24 mouse cellular contexts compared by ENCODE assay signal in the genomic region with DNA sequence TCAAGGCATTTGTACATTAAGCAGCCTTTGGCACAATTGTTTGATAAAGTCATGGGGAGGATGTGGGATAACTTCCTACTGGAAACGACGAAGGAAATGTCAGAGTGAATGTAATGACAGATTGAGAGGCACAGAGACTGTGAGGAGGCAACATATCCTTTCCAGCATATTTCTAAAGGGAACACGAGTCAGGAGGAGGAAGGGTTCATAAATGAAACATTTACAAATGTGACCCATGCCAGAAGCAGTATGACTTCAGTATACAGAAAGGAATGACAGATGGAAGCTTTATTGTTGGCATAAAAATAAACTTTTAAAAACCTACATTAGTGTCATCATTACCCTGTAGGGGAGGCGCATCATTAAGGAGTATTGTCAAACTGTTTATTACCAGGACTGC.
DNase-seq lines count a peak whose midpoint lies in the region; ATAC-seq lines count a peak whose summit lies in the region.
"Had no signal": no experiment of that assay in that cellular context is flagged by ENCODE, and none has a peak within 500 bp of the region (broad histone marks: within the 10 kb centered on the region; RNA-seq: fewer than 3 reads in every experiment).

No protein-coding gene starts in this region.

- WGBS in forebrain, embryonic 15.5 days: 52% methylated on average over 4 of the region's 4 CpGs
- 87% methylated on average over 4 of the region's 4 CpGs for WGBS in forebrain, embryonic 10.5 days
- 59% methylated on average over 4 of the region's 4 CpGs for WGBS in heart, embryonic 11.5 days (ENCODE audit: insufficient replicate concordance)

- no peak for DNase-seq in forebrain, embryonic 10.5 days (ENCODE audit: extremely low spot score, low spot score)
- peak; percentile 11 for DNase-seq in layer of hippocampus, adult 9-11 months
- DNase-seq in layer of hippocampus, postnatal 10 days (ENCODE audit: low spot score in 2 of 2): no peak
- peak; percentile 20 for DNase-seq in brain, embryonic 18.5 days (ENCODE audit: low read depth, low spot score)
- DNase-seq: adrenal gland, adult 2 months; adrenal gland, postnatal 14 days; cerebellum, adult 11 months; cerebellum, adult 2 months; cerebellum, adult 9-11 months; cerebellum, postnatal 25 days; gastrocnemius, postnatal 25 days; heart, adult 18-20 months; heart, postnatal 14 days; heart, postnatal 4 days; kidney, adult 2 months had no signal

- H3K36me3 ChIP-seq in forebrain, embryonic 15.5 days: no peaks in the 10 kb centered on the region
- H3K36me3 ChIP-seq in forebrain, embryonic 10.5 days (replicated peaks): no peaks in the 10 kb centered on the region
- no peaks in the 10 kb centered on the region for H3K36me3 ChIP-seq in heart, embryonic 11.5 days (ENCODE audit: control insufficient read depth, insufficient read depth, low read length)
- H3K36me3 ChIP-seq: embryonic facial prominence, embryonic 12.5 days; embryonic facial prominence, embryonic 15.5 days; heart, embryonic 13.5 days; hindbrain, embryonic 15.5 days had no signal

- no peaks in the 10 kb centered on the region for H3K27me3 ChIP-seq in forebrain, embryonic 15.5 days
- H3K27me3 ChIP-seq in forebrain, embryonic 10.5 days (ENCODE audit: poor library complexity, severe bottlenecking): no peaks in the 10 kb centered on the region
- H3K27me3 ChIP-seq in heart, embryonic 11.5 days (ENCODE audit: control insufficient read depth, insufficient read depth, low read length): no peaks in the 10 kb centered on the region
- H3K27me3 ChIP-seq: embryonic facial prominence, embryonic 12.5 days; embryonic facial prominence, embryonic 15.5 days; heart, embryonic 13.5 days; hindbrain, embryonic 15.5 days had no signal

- H3K4me2 ChIP-seq in forebrain, embryonic 15.5 days (replicated peaks): no peak overlapping the region
- H3K4me2 ChIP-seq in heart, embryonic 11.5 days: no peak overlapping the region
- H3K4me2 ChIP-seq: embryonic facial prominence, embryonic 12.5 days; embryonic facial prominence, embryonic 15.5 days; heart, embryonic 13.5 days; hindbrain, embryonic 15.5 days had no signal

- H3K9ac ChIP-seq in forebrain, embryonic 15.5 days (replicated peaks): no peak overlapping the region
- H3K9ac ChIP-seq in heart, embryonic 11.5 days (ENCODE audit: low read depth, low read length): no peak overlapping the region
- H3K9ac ChIP-seq: embryonic facial prominence, embryonic 12.5 days; embryonic facial prominence, embryonic 15.5 days; heart, embryonic 13.5 days; hindbrain, embryonic 15.5 days had no signal

- no peaks in the 10 kb centered on the region for H3K9me3 ChIP-seq in forebrain, embryonic 15.5 days
- no peaks in the 10 kb centered on the region for H3K9me3 ChIP-seq in forebrain, embryonic 10.5 days
- H3K9me3 ChIP-seq in heart, embryonic 11.5 days (replicated peaks; ENCODE audit: control insufficient read depth, low read length): no peaks in the 10 kb centered on the region
- H3K9me3 ChIP-seq: embryonic facial prominence, embryonic 12.5 days; embryonic facial prominence, embryonic 15.5 days; heart, embryonic 13.5 days; hindbrain, embryonic 15.5 days had no signal

- H3K4me3 ChIP-seq in forebrain, embryonic 15.5 days: no peak overlapping the region
- no peak overlapping the region for H3K4me3 ChIP-seq in forebrain, embryonic 10.5 days
- no peak overlapping the region for H3K4me3 ChIP-seq in heart, embryonic 11.5 days (ENCODE audit: low read depth, low read length)
- H3K4me3 ChIP-seq: embryonic facial prominence, embryonic 12.5 days; embryonic facial prominence, embryonic 15.5 days; heart, embryonic 13.5 days; hindbrain, embryonic 15.5 days had no signal

- H3K27ac ChIP-seq in forebrain, embryonic 15.5 days (replicated peaks): no peak overlapping the region
- no peak overlapping the region for H3K27ac ChIP-seq in forebrain, embryonic 10.5 days
- no peak overlapping the region for H3K27ac ChIP-seq in heart, embryonic 11.5 days (ENCODE audit: low read depth, low read length)
- H3K27ac ChIP-seq: embryonic facial prominence, embryonic 12.5 days; embryonic facial prominence, embryonic 15.5 days; heart, embryonic 13.5 days; hindbrain, embryonic 15.5 days had no signal

- peak; percentile 67 for ATAC-seq in forebrain, embryonic 15.5 days (replicated peaks)
- ATAC-seq in frontal cortex, adult (ENCODE audit: low TSS enrichment): no peak
- no peak for ATAC-seq in heart, embryonic 11.5 days (replicated peaks; ENCODE audit: insufficient number of reproducible peaks, low FRiP score, low TSS enrichment)
- ATAC-seq: CD4-positive, CD25-positive, alpha-beta regulatory T cell, adult 4 months; intestine, postnatal 0 days had no signal

- no peaks in the 10 kb centered on the region for H3K4me1 ChIP-seq in forebrain, embryonic 15.5 days
- no peaks in the 10 kb centered on the region for H3K4me1 ChIP-seq in forebrain, embryonic 10.5 days
- H3K4me1 ChIP-seq in heart, embryonic 11.5 days (ENCODE audit: control insufficient read depth, insufficient read depth, low read length): no peaks in the 10 kb centered on the region
- H3K4me1 ChIP-seq: embryonic facial prominence, embryonic 12.5 days; embryonic facial prominence, embryonic 15.5 days; heart, embryonic 13.5 days; hindbrain, embryonic 15.5 days had no signal

Comparison
In these comparisons a context has a peak if more than half of its experiments do, and no peak if none do; other contexts are left out.
1. DNase-seq: peak in layer of hippocampus, adult 9-11 months (single experiment) and brain, embryonic 18.5 days (single experiment); none in forebrain, embryonic 10.5 days (single experiment) and layer of hippocampus, postnatal 10 days (0 of 2).